Mouse (Mus musculus) embryonic facial prominence, embryonic 13.5 days (tissue): Measurements from ENCODE around the gene Nkain1. TPM values are rescaled to one million over a fixed set of nuclear protein-coding genes. Genes with fewer than 3 reads are reported as not detected.

ENCODE experiments used
- ATAC-seq: fragments of 200-750 bp; cut with Nextera tagmentation; 2 replicates; pipeline ENCODE4 v1.8.0; 2017; ENCODE audit warnings: low read depth; ENCODE audit not compliant: insufficient number of reproducible peaks, insufficient read depth, low FRiP score, low TSS enrichment
- H3K27ac ChIP-seq: fragments of 300-500 bp; sonication (generic); 2 replicates; pipeline ENCODE4 v1.5.1; 2015; ENCODE audit warnings: moderate library complexity, mild to moderate bottlenecking, inconsistent platforms
- H3K27me3 ChIP-seq: fragments of 300-500 bp; sonication (generic); 2 replicates; pipeline ENCODE4 v1.6.1; 2015; ENCODE audit warnings: mild to moderate bottlenecking, inconsistent platforms
- H3K36me3 ChIP-seq: fragments of 300-500 bp; sonication (generic); 2 replicates; pipeline ENCODE4 v1.6.1; 2015; ENCODE audit warnings: mild to moderate bottlenecking, inconsistent platforms
- H3K4me1 ChIP-seq: fragments of 300-500 bp; sonication (generic); 2 replicates; pipeline ENCODE4 v1.6.1; 2015; ENCODE audit warnings: inconsistent platforms
- H3K4me2 ChIP-seq: fragments of 300-500 bp; sonication (generic); 2 replicates; pipeline ENCODE4 v1.6.1; 2015; ENCODE audit warnings: moderate library complexity, mild to moderate bottlenecking, inconsistent platforms
- H3K4me3 ChIP-seq: fragments of 300-500 bp; sonication (generic); 2 replicates; pipeline ENCODE4 v1.5.1; 2015; ENCODE audit warnings: mild to moderate bottlenecking, inconsistent platforms
- H3K9ac ChIP-seq: fragments of 300-500 bp; sonication (generic); 2 replicates; pipeline ENCODE4 v1.6.1; 2015; ENCODE audit warnings: mild to moderate bottlenecking, inconsistent platforms
- H3K9me3 ChIP-seq: fragments of 300-500 bp; sonication (generic); 2 replicates; pipeline ENCODE4 v1.6.1; 2016; ENCODE audit warnings: inconsistent platforms
- WGBS: fragments of 180-500 bp; shearing (Covaris S2); methylation state at CpG from one replicate; pipeline ENCODE4 v1.1.7; 2015; ENCODE audit warnings: mixed read lengths; 5-methylcytosine and 5-hydroxymethylcytosine counted together
- polyA plus RNA-seq: library from polyadenylated mRNA; unstranded; fragments of >200 nt; fragmentation: Nextera tagmentation; extraction: Ambion mirVana; gene quantifications from 2 replicates; pipeline ENCODE4 v1.2.1, GENCODE M21; 2015

Gene Nkain1
- 1.6 and 2.7 TPM in 2 replicates for polyA plus RNA-seq

DNA sequence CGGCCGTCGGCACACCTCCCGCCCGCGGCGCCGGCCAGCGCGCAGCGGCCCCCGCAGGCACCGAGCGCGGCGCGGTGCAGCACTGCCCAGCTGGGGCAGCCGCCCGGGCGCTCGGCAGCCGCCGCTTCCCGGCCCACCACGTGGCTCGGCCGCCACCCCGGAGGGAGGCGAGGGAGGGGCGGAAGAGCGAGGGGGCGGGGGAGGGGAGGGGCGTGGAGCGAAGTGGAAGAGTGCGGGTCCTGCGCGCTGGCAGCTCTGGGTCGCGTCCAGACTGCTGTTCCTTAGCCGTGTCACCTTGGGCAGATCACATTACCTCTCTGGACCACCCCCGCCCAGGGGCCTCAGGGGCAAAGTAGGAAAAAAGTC lies at the start of gene Nkain1:
Gene Nkain1 (minus strand): TSS at position 126 of the 366 bp plus-strand sequence.
- Histone ChIP-seq H3K27me3 (peaks cover 4% of the 10 kb centered on the region; the same call in 1 of the 2 replicates), H3K9ac (peak within 1 kb of the TSS; percentile 85), H3K9me3 (no peaks in the 10 kb centered on the region), H3K27ac (no peak within 1 kb of the TSS), H3K36me3 (no peaks in the 10 kb centered on the region), H3K4me3 (peak within 1 kb of the TSS; percentile 80), H3K4me2 (peak within 1 kb of the TSS; percentile 95), H3K4me1 (peaks cover 27% of the 10 kb centered on the region)
- peak; percentile 72; the same call in 1 of the 2 replicates for ATAC-seq
- WGBS, result 0% methylated on average over 32 of the region's 41 CpGs

GRCm38 (mm10) chr4:130578734-130579274 lies 4.8 kb upstream of the Nkain1 start:
- Histone ChIP-seq H3K27me3 (no peaks in the 10 kb centered on the region), H3K36me3 (no peaks in the 10 kb centered on the region), H3K4me2 (no peak overlapping the region), H3K27ac (no peak overlapping the region), H3K4me3 (no peak overlapping the region), H3K9me3 (no peaks in the 10 kb centered on the region), H3K4me1 (no peaks in the 10 kb centered on the region), H3K9ac (no peak overlapping the region)
- WGBS, result 56% methylated on average over 9 of the region's 9 CpGs
- ATAC-seq, result no peak

- no peak overlapping the region for H3K9ac ChIP-seq
- H3K27ac ChIP-seq, result no peak overlapping the region
- no peak overlapping the region for H3K4me3 ChIP-seq
- H3K36me3 ChIP-seq, result no peaks in the 10 kb centered on the region
- ATAC-seq, result no peak
- peaks cover 4% of the 10 kb centered on the region; the same call in 1 of the 2 replicates for H3K27me3 ChIP-seq
- no peaks in the 10 kb centered on the region for H3K9me3 ChIP-seq
- H3K4me2 ChIP-seq, result no peak overlapping the region
- WGBS, result 63% methylated on average over 6 of the region's 6 CpGs
- peaks cover 12% of the 10 kb centered on the region for H3K4me1 ChIP-seq
Measured at GRCm38 (mm10) chr4:130577081-130577480, 3.1 kb upstream of the Nkain1 start.

- no peak for ATAC-seq
- no peak overlapping the region for H3K27ac ChIP-seq
- no peak overlapping the region for H3K4me2 ChIP-seq
- H3K9ac ChIP-seq, result no peak overlapping the region
- H3K36me3 ChIP-seq, result no peaks in the 10 kb centered on the region
- no peak overlapping the region for H3K4me3 ChIP-seq
- no peaks in the 10 kb centered on the region for H3K9me3 ChIP-seq
- 55% methylated on average over 13 of the region's 13 CpGs for WGBS
- peaks cover 19% of the 10 kb centered on the region for H3K4me1 ChIP-seq
- H3K27me3 ChIP-seq, result peaks cover 4% of the 10 kb centered on the region; the same call in 1 of the 2 replicates
Measured at GRCm38 (mm10) chr4:130576247-130576931, 2.4 kb upstream of the Nkain1 start.

- peaks cover 4% of the 10 kb centered on the region; the same call in 1 of the 2 replicates for H3K27me3 ChIP-seq
- ATAC-seq, result no peak
- H3K9me3 ChIP-seq, result no peaks in the 10 kb centered on the region
- no peak overlapping the region for H3K9ac ChIP-seq
- peaks cover 27% of the 10 kb centered on the region for H3K4me1 ChIP-seq
- no peaks in the 10 kb centered on the region for H3K36me3 ChIP-seq
- H3K4me3 ChIP-seq, result no peak overlapping the region
- H3K4me2 ChIP-seq, result no peak overlapping the region
- no peak overlapping the region for H3K27ac ChIP-seq
- 86% methylated on average over 3 of the region's 3 CpGs for WGBS
Measured at GRCm38 (mm10) chr4:130575533-130575932, 1.6 kb upstream of the Nkain1 start.

GRCm38 (mm10) chr4:130574861-130575460 lies 988 bp upstream of the Nkain1 start:
- ATAC-seq, result no peak
- peaks cover 27% of the 10 kb centered on the region for H3K4me1 ChIP-seq
- H3K4me3 ChIP-seq, result no peak overlapping the region
- no peaks in the 10 kb centered on the region for H3K9me3 ChIP-seq
- H3K27me3 ChIP-seq, result peaks cover 4% of the 10 kb centered on the region; the same call in 1 of the 2 replicates
- 79% methylated on average over 7 of the region's 7 CpGs for WGBS
- no peak overlapping the region for H3K9ac ChIP-seq
- H3K27ac ChIP-seq, result no peak overlapping the region
- H3K4me2 ChIP-seq, result no peak overlapping the region
- H3K36me3 ChIP-seq, result no peaks in the 10 kb centered on the region

GRCm38 (mm10) chr4:130573351-130574047 lies 474 bp downstream of the Nkain1 start:
- peak overlapping the region; percentile 95 for H3K4me2 ChIP-seq
- peak overlapping the region; percentile 85 for H3K9ac ChIP-seq
- H3K9me3 ChIP-seq, result no peaks in the 10 kb centered on the region
- no peaks in the 10 kb centered on the region for H3K36me3 ChIP-seq
- no peak overlapping the region for H3K27ac ChIP-seq
- peaks cover 27% of the 10 kb centered on the region for H3K4me1 ChIP-seq
- H3K27me3 ChIP-seq, result peaks cover 4% of the 10 kb centered on the region; the same call in 1 of the 2 replicates
- WGBS, result under 1% methylated on average over 47 of the region's 76 CpGs
- ATAC-seq, result peak; percentile 54; the same call in 1 of the 2 replicates
- H3K4me3 ChIP-seq, result peak overlapping the region; percentile 80

- whole genome bisulfite sequencing, result under 1% methylated on average over 6 of the region's 6 CpGs
- Histone ChIP-seq H3K27ac (no peak overlapping the region), H3K36me3 (no peaks in the 10 kb centered on the region), H3K9me3 (no peaks in the 10 kb centered on the region), H3K27me3 (peaks cover 4% of the 10 kb centered on the region; the same call in 1 of the 2 replicates), H3K9ac (peak overlapping the region; percentile 85), H3K4me2 (peak overlapping the region; percentile 95), H3K4me1 (peaks cover 30% of the 10 kb centered on the region), H3K4me3 (peak overlapping the region; percentile 80)
- no peak for ATAC-seq
Measured at GRCm38 (mm10) chr4:130573012-130573350, 992 bp downstream of the Nkain1 start.

- Histone ChIP-seq H3K4me2 (peak overlapping the region; percentile 95), H3K27me3 (peaks cover 4% of the 10 kb centered on the region; the same call in 1 of the 2 replicates), H3K9ac (peak overlapping the region; percentile 85; the same call in 1 of the 2 replicates), H3K4me3 (peak overlapping the region; percentile 80), H3K27ac (no peak overlapping the region), H3K9me3 (no peaks in the 10 kb centered on the region), H3K36me3 (no peaks in the 10 kb centered on the region), H3K4me1 (peaks cover 30% of the 10 kb centered on the region)
- ATAC-seq, result no peak
- 31% methylated on average over 10 of the region's 10 CpGs for WGBS
Measured at GRCm38 (mm10) chr4:130572545-130572944, 1.4 kb downstream of the Nkain1 start.

DNA sequence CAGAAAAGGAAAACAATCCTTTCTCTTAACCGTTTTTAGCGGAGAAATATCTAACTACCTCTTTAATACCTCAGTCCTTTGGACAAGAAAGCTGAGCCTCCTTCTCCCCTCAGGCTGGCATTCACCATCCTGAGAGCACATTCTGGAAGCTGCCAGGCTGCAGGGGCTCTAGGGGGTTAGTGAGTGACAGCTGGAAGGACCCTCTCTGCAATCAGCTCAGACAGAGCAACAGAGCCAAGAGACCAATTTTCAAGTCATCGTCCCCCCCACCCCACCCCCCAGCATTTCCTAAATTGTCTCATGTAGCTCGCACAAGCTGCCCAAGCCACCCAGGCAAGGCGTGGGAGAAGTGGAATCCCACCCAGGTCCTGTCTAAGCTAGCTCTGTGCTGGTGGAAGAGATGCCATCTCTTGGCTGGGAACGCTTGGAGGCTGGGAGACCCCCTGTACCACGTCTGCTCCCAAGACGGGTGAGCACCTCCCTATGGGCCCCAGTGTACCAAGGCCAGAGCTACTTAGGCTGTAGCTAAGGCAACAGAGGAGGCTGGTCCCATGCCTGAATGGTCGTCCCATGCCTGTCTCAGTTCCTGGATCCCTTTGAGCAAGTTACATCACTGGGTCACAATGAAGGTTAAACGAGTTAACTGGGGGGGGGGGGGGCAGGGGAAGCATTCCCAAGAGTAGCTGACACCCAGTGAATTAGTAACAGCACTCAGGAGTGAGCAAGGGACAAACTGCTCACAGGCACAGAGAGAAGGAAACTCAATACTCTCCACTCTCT lies 2.8 kb downstream of the Nkain1 start:
- Histone ChIP-seq H3K27ac (no peak overlapping the region), H3K27me3 (peaks cover 7% of the 10 kb centered on the region), H3K9me3 (no peaks in the 10 kb centered on the region), H3K4me2 (no peak overlapping the region), H3K9ac (no peak overlapping the region), H3K36me3 (no peaks in the 10 kb centered on the region), H3K4me3 (no peak overlapping the region), H3K4me1 (peaks cover 30% of the 10 kb centered on the region)
- no peak for ATAC-seq
- 28% methylated on average over 10 of the region's 10 CpGs for WGBS
